In genomic region chr13:79844800-79845199, GRCm38 (mm10) we compare ENCODE assay signal across 16 mouse cellular contexts.
DNase-seq lines count a peak whose midpoint lies in the region; ATAC-seq and TF ChIP-seq lines count a peak whose summit lies in the region.
"Had no signal": no experiment of that assay in that cellular context is flagged by ENCODE, and none has a peak within 500 bp of the region (broad histone marks: within the 10 kb centered on the region; RNA-seq: fewer than 3 reads in every experiment).

No protein-coding gene starts in this region.

- H3K27ac ChIP-seq in hindbrain, postnatal 0 days = no peak overlapping the region
- no peak overlapping the region for H3K27ac ChIP-seq in hindbrain, embryonic 13.5 days
- H3K27ac ChIP-seq: gastrocnemius, adult 2 months; limb, embryonic 15.5 days had no signal

- no peaks in the 10 kb centered on the region for H3K36me3 ChIP-seq in hindbrain, postnatal 0 days (ENCODE audit: insufficient read depth, low read length)
- no peaks in the 10 kb centered on the region for H3K36me3 ChIP-seq in hindbrain, embryonic 13.5 days
- H3K36me3 ChIP-seq: limb, embryonic 15.5 days had no signal

- H3K27me3 ChIP-seq in hindbrain, postnatal 0 days (ENCODE audit: insufficient read depth, low read length) = no peaks in the 10 kb centered on the region
- H3K27me3 ChIP-seq in hindbrain, embryonic 13.5 days = no peaks in the 10 kb centered on the region
- H3K27me3 ChIP-seq: CH12.LX; limb, embryonic 15.5 days had no signal

- no peak overlapping the region for H3K9ac ChIP-seq in hindbrain, postnatal 0 days (replicated peaks; ENCODE audit: low read length)
- no peak overlapping the region for H3K9ac ChIP-seq in hindbrain, embryonic 13.5 days
- H3K9ac ChIP-seq: limb, embryonic 15.5 days had no signal

- ATAC-seq in hindbrain, postnatal 0 days = no peak
- ATAC-seq in hindbrain, embryonic 13.5 days (ENCODE audit: low FRiP score) = no peak
- ATAC-seq in inflammation-experienced regulatory T-cells, adult 6 months = no peak

- WGBS in hindbrain, postnatal 0 days = 64% methylated on average over 2 of the region's 2 CpGs
- 65% methylated on average over 2 of the region's 2 CpGs for WGBS in hindbrain, embryonic 13.5 days

- DNase-seq in hindbrain, postnatal 0 days (ENCODE audit: low spot score) = peak; percentile 64
- DNase-seq in 416B (ENCODE audit: low read depth) (peak; percentile 3), adipocyte (ENCODE audit: low spot score) (peak; percentile 2)
- DNase-seq in forelimb bud, embryonic 11.5 days (ENCODE audit: low read depth, low spot score) = peak; percentile 21
- DNase-seq in adrenal gland, adult 8-10 months = no peak
- no peak for DNase-seq in adrenal gland, adult 18-20 months (ENCODE audit: low spot score in 2 of 2)
- DNase-seq: adrenal gland, postnatal 10 days; gastrocnemius, adult 2 months; heart, postnatal 14 days; kidney, adult 18-20 months; lung, adult 18-20 months; right cerebral cortex, postnatal 4 days had no signal

- H3K4me3 ChIP-seq in hindbrain, postnatal 0 days (ENCODE audit: low read length) = no peak overlapping the region
- H3K4me3 ChIP-seq in hindbrain, embryonic 13.5 days = no peak overlapping the region
- H3K4me3 ChIP-seq: gastrocnemius, adult 2 months; limb, embryonic 15.5 days had no signal

- H3K4me2 ChIP-seq in hindbrain, postnatal 0 days (ENCODE audit: low read depth, low read length) = no peak overlapping the region
- no peak overlapping the region for H3K4me2 ChIP-seq in hindbrain, embryonic 13.5 days
- H3K4me2 ChIP-seq: limb, embryonic 15.5 days had no signal

- peak; percentile 49 for TF ChIP-seq CTCF in hindbrain, postnatal 0 days (IDR thresholded peaks at IDR 0.05; ENCODE audit: low read depth)

- no peaks in the 10 kb centered on the region for H3K4me1 ChIP-seq in hindbrain, postnatal 0 days (ENCODE audit: insufficient read depth, low read length)
- H3K4me1 ChIP-seq in hindbrain, embryonic 13.5 days (replicated peaks) = no peaks in the 10 kb centered on the region
- H3K4me1 ChIP-seq: limb, embryonic 15.5 days had no signal

- H3K9me3 ChIP-seq in hindbrain, postnatal 0 days (ENCODE audit: low read length) = no peaks in the 10 kb centered on the region
- no peaks in the 10 kb centered on the region for H3K9me3 ChIP-seq in hindbrain, embryonic 13.5 days
- H3K9me3 ChIP-seq: limb, embryonic 15.5 days had no signal

Comparison
In these comparisons a context has a peak if more than half of its experiments do, and no peak if none do; other contexts are left out.
1. DNase-seq: peak in hindbrain, postnatal 0 days (single experiment), 416B (single experiment), adipocyte (single experiment) and forelimb bud, embryonic 11.5 days (single experiment); none in adrenal gland, adult 8-10 months (single experiment) and adrenal gland, adult 18-20 months (0 of 2).